Mouse (Mus musculus): Measurements from ENCODE around the gene Slc8b1. TPM values are rescaled to one million over a fixed set of nuclear protein-coding genes. Genes with fewer than 3 reads are reported as not detected.

Slc8b1 gene
- 6.1 and 6.9 TPM in 2 replicates for polyA plus RNA-seq (2015; fragmentation: Nextera tagmentation; extraction: Ambion mirVana)

DNA sequence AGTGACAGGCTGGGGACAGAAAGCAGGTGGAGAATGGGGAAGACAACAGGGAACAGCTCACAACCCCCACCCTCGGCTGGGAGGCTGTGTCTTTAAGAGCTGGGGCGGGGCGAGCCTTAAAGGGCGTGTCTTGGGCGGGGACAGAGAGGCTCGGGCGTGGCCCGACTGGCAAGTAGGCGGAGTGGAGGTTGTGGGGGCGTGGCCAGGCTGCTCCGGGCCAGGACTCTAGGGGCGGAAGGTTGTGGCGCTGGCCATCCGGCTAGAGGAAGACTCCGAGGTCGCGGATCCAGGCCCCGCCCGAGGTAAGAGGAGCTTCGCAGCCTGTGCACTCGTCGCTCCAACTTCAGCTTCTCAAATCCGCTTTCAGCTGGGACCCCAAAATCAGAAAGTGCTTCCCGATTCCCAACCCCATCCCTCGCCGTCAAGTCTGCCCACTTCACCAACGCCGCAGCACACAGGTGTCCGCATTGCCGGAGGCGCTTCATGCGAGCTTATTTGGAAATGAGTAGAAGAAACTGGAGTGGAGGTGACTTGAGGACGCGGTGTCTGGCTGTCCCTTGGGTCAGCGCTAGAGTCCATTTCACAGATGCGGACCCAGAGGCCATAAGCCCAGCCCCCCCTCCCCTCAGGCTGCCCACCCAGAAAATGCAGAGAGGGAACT is at the start of gene Slc8b1:
Gene Slc8b1, plus strand, starts transcription at position 187 of the 661 bp plus-strand sequence.
- Histone ChIP-seq H3K4me3 (peak within 1 kb of the TSS; percentile 57), H3K4me2 (replicated peaks) (peak within 1 kb of the TSS; percentile 70), H3K4me1 (peaks cover 60% of the 10 kb centered on the region), H3K27ac (no peak within 1 kb of the TSS), H3K36me3 (no peaks in the 10 kb centered on the region), H3K9ac (peak within 1 kb of the TSS; percentile 59), H3K9me3 (peaks cover 4% of the 10 kb centered on the region; the same call in 1 of the 2 replicates), H3K27me3 (peaks cover 5% of the 10 kb centered on the region)
- 1% methylated on average over 36 of the region's 36 CpGs for WGBS
- ATAC-seq (ENCODE audit: low FRiP score, low read depth): peak; percentile 83

DNA sequence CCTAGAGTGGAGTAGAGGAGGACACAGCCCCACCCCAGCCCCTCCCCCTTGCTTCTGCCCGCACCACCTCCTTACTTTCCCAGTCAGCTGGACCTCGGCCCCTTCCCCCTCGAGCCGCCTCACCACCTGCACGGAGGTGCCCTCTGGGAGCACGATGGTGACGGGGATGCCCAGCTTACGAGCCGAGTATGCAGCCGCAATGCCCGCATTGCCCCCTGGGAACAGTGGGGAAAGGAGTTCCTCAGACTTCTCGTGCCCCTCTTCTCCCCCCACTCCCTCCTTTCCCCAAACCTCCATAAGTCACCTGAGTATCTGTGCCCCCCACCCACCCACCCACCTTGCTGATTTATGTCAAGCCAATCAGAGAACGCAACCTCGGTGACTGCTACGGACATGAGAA is 49.1 kb upstream of the Slc8b1 start:
- Histone ChIP-seq H3K4me3 (no peak overlapping the region), H3K27me3 (peaks cover 48% of the 10 kb centered on the region), H3K36me3 (no peaks in the 10 kb centered on the region), H3K27ac (no peak overlapping the region), H3K4me1 (no peaks in the 10 kb centered on the region), H3K4me2 (replicated peaks) (no peak overlapping the region), H3K9me3 (no peaks in the 10 kb centered on the region), H3K9ac (no peak overlapping the region)
- WGBS: 67% methylated on average over 15 of the region's 15 CpGs
- no peak for ATAC-seq (ENCODE audit: low FRiP score, low read depth)

DNA sequence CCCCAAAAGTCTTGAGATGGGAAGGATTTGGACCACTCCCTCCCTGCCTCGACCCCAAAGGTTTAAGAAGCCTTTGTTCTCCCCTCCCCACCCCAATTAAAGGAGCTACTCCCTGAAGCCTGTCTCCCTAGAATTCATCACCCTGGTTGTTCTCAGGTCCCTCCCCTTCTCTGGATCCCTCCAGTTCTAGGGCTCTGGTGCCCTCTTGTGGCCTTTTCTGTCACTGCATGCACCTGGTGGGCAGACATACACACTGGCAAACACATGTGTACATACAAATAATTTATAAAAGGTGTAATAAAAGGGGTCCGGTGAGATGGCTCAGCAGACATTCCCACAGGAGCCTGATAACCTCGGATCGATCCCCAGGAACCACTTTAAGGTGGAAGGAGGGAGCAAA is 46.6 kb upstream of the Slc8b1 start:
- Histone ChIP-seq H3K9me3 (no peaks in the 10 kb centered on the region), H3K36me3 (no peaks in the 10 kb centered on the region), H3K4me2 (replicated peaks) (no peak overlapping the region), H3K4me3 (no peak overlapping the region), H3K27me3 (peaks cover 44% of the 10 kb centered on the region), H3K9ac (no peak overlapping the region), H3K27ac (no peak overlapping the region), H3K4me1 (no peaks in the 10 kb centered on the region)
- no peak for ATAC-seq (ENCODE audit: low FRiP score, low read depth)
- 78% methylated on average over 4 of the region's 4 CpGs for WGBS

- 36% methylated on average over 5 of the region's 5 CpGs for WGBS
- Histone ChIP-seq H3K36me3 (no peaks in the 10 kb centered on the region), H3K4me2 (replicated peaks) (no peak overlapping the region), H3K27ac (no peak overlapping the region), H3K27me3 (peaks cover 42% of the 10 kb centered on the region), H3K4me1 (no peaks in the 10 kb centered on the region), H3K9me3 (no peaks in the 10 kb centered on the region), H3K9ac (no peak overlapping the region), H3K4me3 (no peak overlapping the region)
- ATAC-seq (ENCODE audit: low FRiP score, low read depth): no peak
Measured at GRCm38 (mm10) chr5:120465062-120465461, 45.9 kb upstream of the Slc8b1 start.

DNA sequence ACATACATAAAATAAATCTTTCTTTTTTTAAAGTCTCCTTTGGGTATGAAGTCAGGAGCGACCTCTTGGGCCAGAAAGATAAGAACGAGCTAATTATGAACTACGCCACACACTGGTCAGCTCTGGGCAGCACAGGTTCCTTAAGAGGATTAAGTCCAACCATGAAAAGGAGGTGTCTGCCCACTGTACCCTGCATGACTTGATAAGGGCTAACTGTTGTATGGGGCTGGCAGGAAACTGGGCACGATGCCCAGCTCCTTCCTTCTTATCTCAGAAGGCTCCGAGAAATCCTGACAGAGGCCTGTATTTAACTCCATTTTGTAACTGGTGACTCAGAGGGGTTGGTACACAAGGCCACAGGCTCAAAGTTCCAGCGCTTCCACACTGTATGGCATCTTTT is 45.1 kb upstream of the Slc8b1 start:
- Histone ChIP-seq H3K27me3 (peaks cover 35% of the 10 kb centered on the region), H3K27ac (no peak overlapping the region), H3K4me3 (no peak overlapping the region), H3K9me3 (no peaks in the 10 kb centered on the region), H3K36me3 (no peaks in the 10 kb centered on the region), H3K9ac (no peak overlapping the region), H3K4me2 (replicated peaks) (no peak overlapping the region), H3K4me1 (no peaks in the 10 kb centered on the region)
- no peak for ATAC-seq (ENCODE audit: low FRiP score, low read depth)
- WGBS: 94% methylated on average over 6 of the region's 6 CpGs

- H3K36me3 ChIP-seq: no peaks in the 10 kb centered on the region
- H3K9me3 ChIP-seq: no peaks in the 10 kb centered on the region
- H3K4me2 ChIP-seq (replicated peaks): no peak overlapping the region
- H3K27ac ChIP-seq: no peak overlapping the region
- 7% methylated on average over 4 of the region's 4 CpGs for WGBS
- peak overlapping the region; percentile 15; the same call in 1 of the 2 replicates for H3K4me3 ChIP-seq
- peaks cover 23% of the 10 kb centered on the region for H3K27me3 ChIP-seq
- no peak overlapping the region for H3K9ac ChIP-seq
- H3K4me1 ChIP-seq: 0 out of 2 replicates have a peak, but pooled peaks cover 7% of the 10 kb centered on the region
- ATAC-seq (ENCODE audit: low FRiP score, low read depth): no peak
Measured at GRCm38 (mm10) chr5:120467026-120467425, 43.9 kb upstream of the Slc8b1 start.

GRCm38 (mm10) chr5:120468336-120468735 is 42.6 kb upstream of the Slc8b1 start:
- H3K27me3 ChIP-seq: peaks cover 10% of the 10 kb centered on the region
- H3K9ac ChIP-seq: no peak overlapping the region
- no peaks in the 10 kb centered on the region for H3K36me3 ChIP-seq
- 61% methylated on average over 5 of the region's 5 CpGs for WGBS
- no peak for ATAC-seq (ENCODE audit: low FRiP score, low read depth)
- no peak overlapping the region for H3K4me2 ChIP-seq (replicated peaks)
- H3K4me3 ChIP-seq: no peak overlapping the region
- no peak overlapping the region for H3K27ac ChIP-seq
- 0 out of 2 replicates have a peak, but pooled peaks cover 7% of the 10 kb centered on the region for H3K4me1 ChIP-seq
- H3K9me3 ChIP-seq: no peaks in the 10 kb centered on the region

- H3K4me1 ChIP-seq: 0 out of 2 replicates have a peak, but pooled peaks cover 7% of the 10 kb centered on the region
- H3K27me3 ChIP-seq: peaks cover 5% of the 10 kb centered on the region
- H3K9me3 ChIP-seq: no peaks in the 10 kb centered on the region
- ATAC-seq (ENCODE audit: low FRiP score, low read depth): no peak
- H3K27ac ChIP-seq: no peak overlapping the region
- no peak overlapping the region for H3K9ac ChIP-seq
- H3K4me2 ChIP-seq (replicated peaks): no peak overlapping the region
- H3K36me3 ChIP-seq: no peaks in the 10 kb centered on the region
- WGBS: 86% methylated on average over 6 of the region's 6 CpGs
- H3K4me3 ChIP-seq: no peak overlapping the region
Measured at GRCm38 (mm10) chr5:120468830-120469229, 42.1 kb upstream of the Slc8b1 start.

GRCm38 (mm10) chr5:120471538-120471937 is 39.4 kb upstream of the Slc8b1 start:
- ATAC-seq (ENCODE audit: low FRiP score, low read depth): no peak
- WGBS: 44% methylated on average over 4 of the region's 4 CpGs
- no peak overlapping the region for H3K4me3 ChIP-seq

GRCm38 (mm10) chr5:120472770-120473169 is 38.2 kb upstream of the Slc8b1 start, which contains the start of gene Sdsl:
Gene Sdsl, minus strand, starts transcription at chr5:120472810.
- no peaks in the 10 kb centered on the region for H3K9me3 ChIP-seq
- no peak within 1 kb of the TSS for H3K4me3 ChIP-seq
- H3K9ac ChIP-seq: no peak within 1 kb of the TSS
- H3K4me2 ChIP-seq (replicated peaks): no peak within 1 kb of the TSS
- H3K27me3 ChIP-seq: peaks cover 17% of the 10 kb centered on the region
- WGBS: 80% methylated on average over 8 of the region's 8 CpGs
- H3K4me1 ChIP-seq: 0 out of 2 replicates have a peak, but pooled peaks cover 7% of the 10 kb centered on the region
- no peaks in the 10 kb centered on the region for H3K36me3 ChIP-seq
- H3K27ac ChIP-seq: no peak within 1 kb of the TSS
- no peak for ATAC-seq (ENCODE audit: low FRiP score, low read depth)

More at GRCm38 (mm10) chr5:120471538-120471937, 39.4 kb upstream of the Slc8b1 start:
- Histone ChIP-seq H3K36me3 (no peaks in the 10 kb centered on the region), H3K27ac (no peak overlapping the region), H3K4me2 (replicated peaks) (no peak overlapping the region), H3K27me3 (peaks cover 12% of the 10 kb centered on the region; the same call in 1 of the 2 replicates), H3K9me3 (no peaks in the 10 kb centered on the region), H3K4me1 (0 out of 2 replicates have a peak, but pooled peaks cover 7% of the 10 kb centered on the region), H3K9ac (no peak overlapping the region)

DNA sequence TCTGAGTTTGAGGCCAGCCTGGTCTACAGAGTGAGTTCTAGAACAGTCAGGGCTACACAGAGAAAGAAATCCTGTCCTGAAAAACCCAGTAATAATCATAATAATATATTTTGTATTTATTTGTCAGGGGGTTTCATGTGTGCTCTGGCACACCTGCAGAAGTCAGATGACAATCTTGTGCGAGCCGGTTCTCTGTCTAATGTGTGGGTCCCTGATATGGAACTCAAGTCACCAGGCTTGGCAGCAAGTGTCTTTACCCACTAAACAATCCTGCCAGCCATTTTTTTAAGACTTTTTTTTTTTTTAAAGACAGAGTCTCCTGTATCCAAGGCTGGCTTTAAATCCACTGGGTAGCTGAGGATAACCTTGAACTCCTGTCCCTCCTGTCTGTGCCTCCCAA is 37.6 kb upstream of the Slc8b1 start:
- Histone ChIP-seq H3K36me3 (no peaks in the 10 kb centered on the region), H3K27ac (no peak overlapping the region), H3K4me1 (0 out of 2 replicates have a peak, but pooled peaks cover 7% of the 10 kb centered on the region), H3K9me3 (no peaks in the 10 kb centered on the region), H3K27me3 (peaks cover 21% of the 10 kb centered on the region), H3K4me3 (no peak overlapping the region), H3K9ac (no peak overlapping the region), H3K4me2 (replicated peaks) (no peak overlapping the region)
- ATAC-seq (ENCODE audit: low FRiP score, low read depth): no peak
- 80% methylated on average over 2 of the region's 2 CpGs for WGBS

DNA sequence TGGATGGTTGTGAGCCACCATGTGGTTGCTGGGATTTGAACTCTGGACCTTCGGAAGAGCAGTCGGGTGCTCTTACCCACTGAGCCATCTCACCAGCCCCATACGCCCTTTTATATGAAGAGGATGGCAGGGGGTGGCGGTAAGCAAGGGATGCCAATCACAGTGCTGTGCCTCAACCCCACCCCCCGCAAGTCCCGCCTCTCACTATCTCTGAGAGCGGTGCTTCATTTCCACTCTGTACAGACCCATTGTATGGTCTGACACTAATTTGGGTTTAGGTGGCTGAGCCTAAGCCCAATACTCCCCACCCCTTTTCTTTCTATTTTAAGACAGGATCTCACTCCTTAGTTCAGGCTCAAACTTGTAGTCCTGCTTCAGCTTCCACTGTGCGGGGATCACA is 35.1 kb upstream of the Slc8b1 start:
- no peak for ATAC-seq (ENCODE audit: low FRiP score, low read depth)
- Histone ChIP-seq H3K9me3 (no peaks in the 10 kb centered on the region), H3K4me1 (0 out of 2 replicates have a peak, but pooled peaks cover 7% of the 10 kb centered on the region), H3K4me2 (replicated peaks) (no peak overlapping the region), H3K27ac (no peak overlapping the region), H3K27me3 (peaks cover 21% of the 10 kb centered on the region), H3K36me3 (no peaks in the 10 kb centered on the region), H3K4me3 (no peak overlapping the region), H3K9ac (no peak overlapping the region)
- WGBS: 60% methylated on average over 8 of the region's 8 CpGs
